Comparison of ENCODE assay signal across 17 mouse cellular contexts in the genomic region with DNA sequence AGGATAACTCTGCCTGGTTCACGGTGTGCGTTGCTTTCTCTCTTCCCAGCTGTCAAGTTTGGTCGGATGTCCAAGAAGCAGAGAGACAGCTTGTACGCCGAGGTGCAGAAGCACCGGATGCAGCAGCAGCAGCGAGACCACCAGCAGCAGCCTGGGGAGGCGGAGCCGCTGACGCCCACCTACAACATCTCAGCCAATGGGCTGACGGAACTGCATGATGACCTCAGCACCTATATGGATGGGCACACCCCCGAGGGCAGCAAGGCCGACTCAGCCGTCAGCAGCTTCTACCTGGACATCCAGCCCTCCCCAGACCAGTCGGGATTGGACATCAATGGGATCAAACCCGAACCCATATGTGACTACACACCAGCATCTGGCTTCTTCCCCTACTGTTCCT. TPM values are rescaled to one million over a fixed set of nuclear protein-coding genes. Genes with fewer than 3 reads are reported as not detected.
A peak's percentile ranks its signal among the peaks of the same experiment; 100 is the strongest.
DNase-seq lines count a peak whose midpoint lies in the region; ATAC-seq and TF ChIP-seq lines count a peak whose summit lies in the region.
"Had no signal": no experiment of that assay in that cellular context is flagged by ENCODE, and none has a peak within 500 bp of the region (broad histone marks: within the 10 kb centered on the region; RNA-seq: fewer than 3 reads in every experiment).

No protein-coding gene starts in this region.

- H3K4me3 ChIP-seq in liver, embryonic 11.5 days (ENCODE audit: low read depth, low read length) = no peak overlapping the region
- no peak overlapping the region for H3K4me3 ChIP-seq in liver, postnatal 0 days (ENCODE audit: low read depth, low read length)
- H3K4me3 ChIP-seq in G1E (ENCODE audit: low read depth, low read length) = peak overlapping the region; percentile 8; the same call in 1 of the 2 replicates
- no peak overlapping the region for H3K4me3 ChIP-seq in forebrain, embryonic 13.5 days
- no peak overlapping the region for H3K4me3 ChIP-seq in lung, adult 2 months (replicated peaks; ENCODE audit: extremely low read depth, low read depth, low read length)
- H3K4me3 ChIP-seq: heart, embryonic 10.5 days; neural tube, embryonic 13.5 days had no signal

- H3K9ac ChIP-seq in liver, embryonic 11.5 days (ENCODE audit: low read depth, low read length) = no peak overlapping the region
- no peak overlapping the region for H3K9ac ChIP-seq in liver, postnatal 0 days (replicated peaks)
- H3K9ac ChIP-seq in forebrain, embryonic 13.5 days = no peak overlapping the region
- H3K9ac ChIP-seq: neural tube, embryonic 13.5 days had no signal

- TF ChIP-seq CTCF in liver, postnatal 0 days (IDR thresholded peaks at IDR 0.05; ENCODE audit: low read depth) = no peak
- TF ChIP-seq CTCF in G1E (IDR thresholded peaks at IDR 0.05; ENCODE audit: low read depth, low read length) = no peak
- no peak for TF ChIP-seq CTCF in lung, adult 2 months (IDR thresholded peaks at IDR 0.05; ENCODE audit: insufficient read depth, low read length)

- H3K4me2 ChIP-seq in liver, embryonic 11.5 days = peak overlapping the region; percentile 22; the same call in 1 of the 2 replicates
- no peak overlapping the region for H3K4me2 ChIP-seq in liver, postnatal 0 days (ENCODE audit: low read depth, low read length)
- peak overlapping the region; percentile 22 for H3K4me2 ChIP-seq in forebrain, embryonic 13.5 days
- H3K4me2 ChIP-seq: neural tube, embryonic 13.5 days had no signal

- WGBS in liver, embryonic 11.5 days = 56% methylated on average over 16 of the region's 16 CpGs
- 68% methylated on average over 16 of the region's 16 CpGs for WGBS in liver, postnatal 0 days (ENCODE audit: insufficient replicate concordance)
- WGBS in forebrain, embryonic 13.5 days = 47% methylated on average over 16 of the region's 16 CpGs
- 69% methylated on average over 16 of the region's 16 CpGs for WGBS in lung, adult 2 months

- no peak for TF ChIP-seq EP300 in liver, postnatal 0 days (IDR thresholded peaks at IDR 0.05; ENCODE audit: low read depth)

- H3K9me3 ChIP-seq in liver, embryonic 11.5 days (ENCODE audit: control insufficient read depth, low read length) = no peaks in the 10 kb centered on the region
- H3K9me3 ChIP-seq in liver, postnatal 0 days (ENCODE audit: low read length) = no peaks in the 10 kb centered on the region
- H3K9me3 ChIP-seq in G1E (replicated peaks) = no peaks in the 10 kb centered on the region
- no peaks in the 10 kb centered on the region for H3K9me3 ChIP-seq in forebrain, embryonic 13.5 days (replicated peaks)
- H3K9me3 ChIP-seq: heart, embryonic 10.5 days; neural tube, embryonic 13.5 days had no signal

- DNase-seq in embryo, embryonic 10 days (ENCODE audit: low spot score) = peak; percentile 31
- no peak for DNase-seq in embryo, embryonic 10.5 days (ENCODE audit: low spot score)
- peak; percentile 29 for DNase-seq in liver, embryonic 11.5 days (ENCODE audit: low spot score)
- no peak for DNase-seq in liver, postnatal 0 days
- no peak for DNase-seq in G1E (ENCODE audit: low spot score)
- DNase-seq in retina, embryonic 14.5 days (ENCODE audit: low spot score) = no peak
- no peak for DNase-seq in lung, adult 2 months
- DNase-seq: adrenal gland, adult 2 months; cerebellum, adult 2 months; kidney, adult 2 months; kidney, postnatal 4 days; spleen, adult 18-20 months had no signal

- TF ChIP-seq POLR2A in lung, adult 2 months (IDR thresholded peaks at IDR 0.05; ENCODE audit: borderline replicate concordance, extremely low read depth, low read depth, low read length) = no peak

- ATAC-seq in liver, embryonic 11.5 days (replicated peaks; ENCODE audit: low FRiP score) = no peak
- ATAC-seq in liver, postnatal 0 days = no peak
- no peak for ATAC-seq in G1E (ENCODE audit: extremely low read depth, insufficient number of reproducible peaks, low FRiP score, poor library complexity, severe bottlenecking)
- ATAC-seq in forebrain, embryonic 13.5 days = no peak
- ATAC-seq: hindbrain, embryonic 16.5 days had no signal

- H3K27me3 ChIP-seq in liver, embryonic 11.5 days (replicated peaks; ENCODE audit: control insufficient read depth, insufficient read depth, low read length) = no peaks in the 10 kb centered on the region; the same call in 1 of the 2 replicates
- no peaks in the 10 kb centered on the region for H3K27me3 ChIP-seq in liver, postnatal 0 days (ENCODE audit: insufficient read depth, low read length)
- H3K27me3 ChIP-seq in G1E (ENCODE audit: insufficient read depth, low read length) = peaks cover 10% of the 10 kb centered on the region; the same call in 1 of the 2 replicates
- no peaks in the 10 kb centered on the region for H3K27me3 ChIP-seq in forebrain, embryonic 13.5 days
- H3K27me3 ChIP-seq: CH12.LX had no signal

- H3K4me1 ChIP-seq in liver, embryonic 11.5 days (replicated peaks; ENCODE audit: control insufficient read depth, insufficient read depth, low read length) = no peaks in the 10 kb centered on the region
- no peaks in the 10 kb centered on the region for H3K4me1 ChIP-seq in liver, postnatal 0 days (ENCODE audit: insufficient read depth)
- no peaks in the 10 kb centered on the region for H3K4me1 ChIP-seq in G1E (ENCODE audit: insufficient read depth, low read depth, low read length)
- peaks cover under 1% of the 10 kb centered on the region for H3K4me1 ChIP-seq in forebrain, embryonic 13.5 days
- H3K4me1 ChIP-seq in lung, adult 2 months (ENCODE audit: control insufficient read depth, insufficient read depth, low read length) = no peaks in the 10 kb centered on the region
- H3K4me1 ChIP-seq: neural tube, embryonic 13.5 days had no signal

- H3K27ac ChIP-seq in liver, embryonic 11.5 days (ENCODE audit: low read depth, low read length) = no peak overlapping the region
- no peak overlapping the region for H3K27ac ChIP-seq in liver, postnatal 0 days (ENCODE audit: low read depth)
- H3K27ac ChIP-seq in forebrain, embryonic 13.5 days = no peak overlapping the region
- H3K27ac ChIP-seq: heart, embryonic 10.5 days; neural tube, embryonic 13.5 days had no signal

- no peaks in the 10 kb centered on the region for H3K36me3 ChIP-seq in liver, embryonic 11.5 days (ENCODE audit: control insufficient read depth, insufficient read depth, low read length)
- peaks cover 4% of the 10 kb centered on the region; the same call in 1 of the 2 replicates for H3K36me3 ChIP-seq in liver, postnatal 0 days (replicated peaks; ENCODE audit: insufficient read depth, low read length)
- H3K36me3 ChIP-seq in G1E (replicated peaks) = no peaks in the 10 kb centered on the region
- H3K36me3 ChIP-seq in forebrain, embryonic 13.5 days (ENCODE audit: poor library complexity, severe bottlenecking) = no peaks in the 10 kb centered on the region
- H3K36me3 ChIP-seq: neural tube, embryonic 13.5 days had no signal

RNA-seq across cellular contexts. Expression of gene Ice2, which starts 33.6 kb away (rescaled TPM):
- polyA plus RNA-seq in liver, embryonic 11.5 days (2014; fragmentation: Nextera tagmentation; extraction: Ambion mirVana) = 23.1 and 24.9 TPM in 2 replicates
- 4.5 and 5.1 TPM in 2 replicates for polyA plus RNA-seq in liver, postnatal 0 days (2015; fragmentation: Nextera tagmentation; extraction: Ambion mirVana)
- total RNA-seq in G1E (2014; fragmentation: Nextera tagmentation) (44.6 and 44.9 TPM in 2 replicates), G1E (2017) (22.8 and 29.1 TPM in 2 replicates)
- 0.99 TPM in 2 replicates for polyA plus RNA-seq in G1E (2012)
- polyA plus RNA-seq in forebrain, embryonic 13.5 days (2015; fragmentation: Nextera tagmentation; extraction: Ambion mirVana) = 14.9 and 16.4 TPM in 2 replicates
- polyA plus RNA-seq in lung, adult 2 months (2012; rRNA removed) = 1.8 and 2.9 TPM in 2 replicates

Comparison
In these comparisons a context has a peak if more than half of its experiments do, and no peak if none do; other contexts are left out.
1. DNase-seq: peak in embryo, embryonic 10 days (single experiment) and liver, embryonic 11.5 days (single experiment); none in embryo, embryonic 10.5 days (single experiment), liver, postnatal 0 days (single experiment), G1E (single experiment), retina, embryonic 14.5 days (single experiment) and lung, adult 2 months (single experiment).